Mouse (Mus musculus) liver, embryonic 14.5 days (tissue): ENCODE measurements around the gene Zcchc10. TPM values are rescaled to one million over a fixed set of nuclear protein-coding genes. Genes with fewer than 3 reads are reported as not detected.
A peak's percentile ranks its signal among the peaks of the same experiment; 100 is the strongest.
"Not testable (repeated sequence)": the region's sequence is repeated elsewhere in the genome, so short reads cannot be mapped to it uniquely, and the experiment has no call there.

Experiments used
- ATAC-seq: fragments of 200-750 bp; cut with Nextera tagmentation; 2 replicates; pipeline ENCODE4 v1.8.0; 2017; ENCODE audit warnings: moderate number of reproducible peaks, mild to moderate bottlenecking, moderate library complexity; ENCODE audit not compliant: insufficient read depth
- DNase-seq, 3 experiments: peaks; one replicate each; pipeline ENCODE4 v3.0.0-alpha.2; 2012 to 2013; ENCODE audit warnings: low read depth in 3 of 3, low spot score in 3 of 3
- H3K27ac ChIP-seq: fragments of 300-500 bp; sonication (generic); 2 replicates; pipeline ENCODE4 v1.5.1; 2014; ENCODE audit warnings: moderate library complexity, mild to moderate bottlenecking, control low read depth, inconsistent platforms
- H3K27me3 ChIP-seq: fragments of 300-500 bp; sonication (generic); 2 replicates; pipeline ENCODE4 v1.6.1; 2014; ENCODE audit warnings: mild to moderate bottlenecking, low read length, moderate library complexity; ENCODE audit not compliant: control insufficient read depth, insufficient read depth
- H3K36me3 ChIP-seq: fragments of 300-500 bp; sonication (generic); replicated peaks from 2 replicates; pipeline ENCODE4 v1.6.1; 2014; ENCODE audit warnings: low read depth; ENCODE audit not compliant: control insufficient read depth, insufficient read depth
- H3K4me1 ChIP-seq, 2 experiments: fragments of 200-500 bp in 1 of 2; fragments of 300-500 bp in 1 of 2; sonication (generic) in 1 of 2; replicated peaks; 2 replicates each; pipeline ENCODE4 v1.6.1; 2012 to 2014; ENCODE audit warnings: antibody characterized with exemption in 1 of 2, inconsistent platforms in 1 of 2, low read length in 1 of 2; ENCODE audit not compliant: control insufficient read depth in 2 of 2, insufficient read depth in 2 of 2
- H3K4me2 ChIP-seq: fragments of 300-500 bp; sonication (generic); 2 replicates; pipeline ENCODE4 v1.6.1; 2014; ENCODE audit warnings: low read depth, mild to moderate bottlenecking, control low read depth, moderate library complexity
- H3K4me3 ChIP-seq, 2 experiments: fragments of 200-500 bp in 1 of 2; fragments of 300-500 bp in 1 of 2; sonication (generic) in 1 of 2; 2 replicates each; pipeline ENCODE4 v1.5.1; 2012 to 2014; ENCODE audit warnings: low read depth in 2 of 2, low read length in 2 of 2, mild to moderate bottlenecking in 2 of 2, control low read depth in 1 of 2, inconsistent platforms in 1 of 2, moderate library complexity in 1 of 2; ENCODE audit not compliant: insufficient read depth in 1 of 2
- H3K9ac ChIP-seq: fragments of 300-500 bp; sonication (generic); replicated peaks from 2 replicates; pipeline ENCODE4 v1.6.1; 2014; ENCODE audit warnings: mild to moderate bottlenecking, control low read depth, moderate library complexity
- H3K9me3 ChIP-seq: fragments of 300-500 bp; sonication (generic); 2 replicates; pipeline ENCODE4 v1.6.1; 2016; ENCODE audit warnings: low read length, mixed read lengths; ENCODE audit not compliant: control insufficient read depth
- CTCF ChIP-seq: IDR thresholded peaks from 2 replicates; pipeline ENCODE4 v1.5.1; 2016; ENCODE audit warnings: antibody characterized with exemption, low read depth, control low read depth
- EP300 ChIP-seq: IDR thresholded peaks from 2 replicates; pipeline ENCODE4 v1.6.1; 2016; ENCODE audit warnings: antibody characterized with exemption, low read depth
- WGBS: fragments of 180-500 bp; shearing (Covaris S2); extraction: QIAGEN DNeasy Blood & Tissue Kit; methylation state at CpG from one replicate; pipeline ENCODE4 v1.1.7; 2014; ENCODE audit not compliant: insufficient replicate concordance; 5-methylcytosine and 5-hydroxymethylcytosine counted together
- polyA plus RNA-seq, 2 experiments: library from polyadenylated mRNA; depleted of rRNA in 1 of 2; stranded (reverse) in 1 of 2; unstranded in 1 of 2; fragments of >200 nt; fragmentation: Nextera tagmentation in 1 of 2; extraction: Ambion mirVana in 1 of 2; gene quantifications; 2 replicates each; pipeline versions ENCODE4 v1.2.1 to v1.2.3; 2012 to 2014

The Zcchc10 gene
- polyA plus RNA-seq (2012; rRNA removed) (5.7 and 7.6 TPM in 2 replicates), polyA plus RNA-seq (2014; fragmentation: Nextera tagmentation; extraction: Ambion mirVana) (10.7 and 12.3 TPM in 2 replicates)

- H3K4me1 ChIP-seq, result peaks cover 10 to 12% of the 10 kb centered on the region in 2 experiments
- H3K27ac ChIP-seq, result no peak within 1 kb of the TSS
- peak within 1 kb of the TSS; percentile 76 to 82 for H3K4me3 ChIP-seq
- WGBS, result under 1% methylated on average over 21 of the region's 21 CpGs
- H3K9me3 ChIP-seq, result no peaks in the 10 kb centered on the region
- peak within 1 kb of the TSS; percentile 96 for H3K4me2 ChIP-seq
- peaks cover 2% of the 10 kb centered on the region; the same call in 1 of the 2 replicates for H3K36me3 ChIP-seq
- peak; percentile 79 to 84 (median 79) for DNase-seq
- peak; percentile 94 for ATAC-seq
- TF ChIP-seq EP300 (no peak), CTCF (no peak)
- H3K9ac ChIP-seq, result peak within 1 kb of the TSS; percentile 74
- no peaks in the 10 kb centered on the region for H3K27me3 ChIP-seq
Observed at GRCm38 (mm10) chr11:53324512-53324968, at the start of gene Zcchc10. Gene Zcchc10, plus strand, starts transcription at chr11:53324679.

DNA sequence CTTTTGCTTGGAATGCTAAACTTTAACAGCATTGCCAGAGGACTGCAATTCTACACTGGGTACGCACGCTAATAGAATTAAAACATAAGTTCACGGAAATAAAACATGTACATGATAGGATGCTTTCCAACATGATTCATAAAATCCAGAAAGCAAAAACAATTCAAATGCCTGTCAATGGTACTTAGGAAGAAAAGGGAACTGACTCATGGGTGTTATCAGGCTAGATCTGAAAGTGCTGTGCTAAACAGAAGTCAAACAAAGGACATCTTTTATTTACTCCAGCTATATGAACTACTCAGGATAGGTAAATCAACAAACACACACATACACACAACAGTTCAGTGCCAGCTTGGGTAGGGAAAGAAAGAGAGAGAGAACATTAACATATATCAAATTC is 49.1 kb upstream of the Zcchc10 start:
- TF ChIP-seq CTCF, result no peak
- Histone ChIP-seq H3K9ac (no peak overlapping the region), H3K4me2 (no peak overlapping the region), H3K4me3 (no peak overlapping the region), H3K9me3 (no peaks in the 10 kb centered on the region), H3K27me3 (no peaks in the 10 kb centered on the region), H3K4me1 (no peaks in the 10 kb centered on the region), H3K36me3 (peaks cover 61% of the 10 kb centered on the region), H3K27ac (no peak overlapping the region)
- ATAC-seq (no peak), DNase-seq (no peak)
- WGBS, result 93% methylated on average over 3 of the region's 3 CpGs

DNA sequence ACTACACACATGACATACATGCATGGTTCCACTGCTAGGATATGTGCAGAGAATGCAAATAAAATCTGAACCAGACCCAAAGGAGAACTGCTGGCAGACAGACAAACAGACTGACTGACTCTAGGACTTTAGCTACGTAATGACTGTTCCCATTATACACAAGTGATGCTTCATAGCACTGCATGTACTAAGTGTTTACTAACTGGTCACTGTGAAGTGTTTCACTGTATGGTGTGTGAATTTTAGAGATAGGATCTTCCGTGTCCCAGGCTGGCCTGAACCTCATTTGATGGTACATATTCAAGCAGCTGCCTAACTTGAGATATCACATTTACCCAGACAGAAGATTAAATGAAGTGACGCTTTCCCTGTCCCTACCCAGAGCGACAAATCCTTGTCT is 46.1 kb upstream of the Zcchc10 start:
- Histone ChIP-seq H3K9me3 (no peaks in the 10 kb centered on the region), H3K27me3 (no peaks in the 10 kb centered on the region), H3K4me2 (no peak overlapping the region), H3K27ac (no peak overlapping the region), H3K9ac (no peak overlapping the region), H3K36me3 (peaks cover 57% of the 10 kb centered on the region), H3K4me3 (no peak overlapping the region), H3K4me1 (no peaks in the 10 kb centered on the region)
- 63% methylated on average over 4 of the region's 4 CpGs for WGBS
- TF ChIP-seq CTCF (no peak), EP300 (no peak)
- no peak for DNase-seq
- no peak for ATAC-seq

GRCm38 (mm10) chr11:53285885-53286284 is 38.6 kb upstream of the Zcchc10 start:
- H3K27me3 ChIP-seq, result no peaks in the 10 kb centered on the region
- DNase-seq (no peak), ATAC-seq (no peak)
- no peak overlapping the region for H3K9ac ChIP-seq
- H3K4me2 ChIP-seq, result no peak overlapping the region
- TF ChIP-seq CTCF (no peak), EP300 (no peak)
- no peak overlapping the region for H3K4me3 ChIP-seq
- H3K9me3 ChIP-seq, result no peaks in the 10 kb centered on the region
- H3K36me3 ChIP-seq, result peaks cover 84% of the 10 kb centered on the region
- no peak overlapping the region for H3K27ac ChIP-seq
- 60% methylated on average over 6 of the region's 6 CpGs for WGBS
- no peaks in the 10 kb centered on the region for H3K4me1 ChIP-seq

GRCm38 (mm10) chr11:53290187-53290586 is 34.3 kb upstream of the Zcchc10 start:
- peaks cover 69% of the 10 kb centered on the region for H3K36me3 ChIP-seq
- H3K27ac ChIP-seq, H3K4me3 ChIP-seq, ATAC-seq, DNase-seq, H3K27me3 ChIP-seq, H3K4me1 ChIP-seq, H3K9me3 ChIP-seq, H3K4me2 ChIP-seq, H3K9ac ChIP-seq: not testable (repeated sequence)
- WGBS, result 85% methylated on average over 2 of the region's 2 CpGs
